Mouse (Mus musculus) gastrocnemius, adult 2 months (tissue): ENCODE measurements around the gene Hoxd3. TPM values are rescaled to one million over a fixed set of nuclear protein-coding genes. Genes with fewer than 3 reads are reported as not detected.
A peak's percentile ranks its signal among the peaks of the same experiment; 100 is the strongest.

ENCODE experiments used
- DNase-seq: peaks from one replicate; pipeline ENCODE4 v3.0.0; 2022
- H3K27ac ChIP-seq: fragments of 200-600 bp; 2 replicates; pipeline ENCODE4 v1.8.1; 2022; ENCODE audit warnings: mild to moderate bottlenecking
- H3K4me3 ChIP-seq: fragments of 200-600 bp; 2 replicates; pipeline ENCODE4 v1.8.1; 2022; ENCODE audit warnings: mild to moderate bottlenecking, moderate library complexity
- CTCF ChIP-seq: fragments of 200-600 bp; IDR thresholded peaks from 2 replicates; pipeline ENCODE4 v1.8.1; 2022; ENCODE audit warnings: antibody characterized with exemption, mild to moderate bottlenecking, moderate library complexity
- intact Hi-C: fragments of 180-260 bp; cut with DNase I; formaldehyde crosslinking; loops from one replicate; pipeline ENCODE4 v1.15.1; 2025
- long read RNA-seq, 2 experiments: library from polyadenylated mRNA; stranded (forward); transcript quantifications; one replicate each; pipeline ENCODE4 v2.0.0; 2021
- total RNA-seq, 2 experiments: library from RNA; stranded (reverse); gene quantifications; 2 replicates each; pipeline ENCODE4 v1.2.3; 2021

Gene Hoxd3
- total RNA-seq: not detected
- long read RNA-seq, experiment 1: 0 reads
- long read RNA-seq, experiment 2: 0 reads

DNA sequence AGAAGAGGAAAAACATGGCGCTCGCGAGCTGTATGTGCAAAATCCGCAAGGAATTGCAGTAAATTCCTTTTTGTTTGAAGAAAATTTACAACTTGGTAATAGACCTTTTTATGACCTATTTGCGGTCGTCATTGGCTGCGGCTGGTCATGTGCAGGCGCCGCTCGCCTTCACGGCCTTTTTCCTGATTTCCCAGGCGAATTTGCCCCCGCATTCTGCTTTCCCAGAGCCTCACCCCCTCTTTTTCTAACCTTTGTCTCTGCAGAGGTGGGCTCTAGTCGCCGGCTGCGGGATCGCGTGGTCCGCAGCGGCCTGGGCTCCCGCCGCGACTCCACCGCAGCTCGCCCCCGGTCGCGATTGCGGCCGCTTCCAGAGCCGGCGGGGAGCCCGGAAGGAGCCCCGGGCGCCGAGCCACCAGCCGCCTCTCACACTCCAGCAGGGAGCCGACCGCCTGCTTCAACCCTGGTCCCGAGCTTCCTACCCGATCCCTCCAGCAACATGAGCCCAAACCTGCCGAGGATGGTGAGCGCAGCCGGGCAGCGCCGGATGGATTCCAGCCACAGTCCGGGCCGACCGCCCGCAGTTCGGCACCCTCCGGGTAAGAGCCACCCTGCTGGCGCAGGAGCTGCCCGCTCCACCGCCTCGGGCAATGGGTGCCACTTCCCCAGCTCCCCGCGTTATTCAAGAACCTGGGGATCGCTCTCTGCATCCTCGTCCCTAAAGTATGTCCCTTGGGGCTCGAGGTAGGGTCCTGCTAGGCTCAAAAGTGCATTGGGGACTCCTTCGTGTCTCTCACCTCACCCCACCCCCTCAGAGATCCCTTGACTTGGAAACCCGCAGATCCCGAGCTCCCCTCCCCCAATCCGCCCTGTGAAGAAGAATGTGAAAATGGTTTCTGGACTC lies at the start of gene Hoxd3, which contains the start of gene Hoxd4:
TSS of gene Hoxd3 (plus strand) at position 207 of the 901 bp plus-strand sequence.
TSS of gene Hoxd4 (plus strand) at position 209 of the 901 bp plus-strand sequence.
- peak; percentile 81 for DNase-seq
- H3K4me3 ChIP-seq: peak within 1 kb of the TSS; percentile 93
- TF ChIP-seq CTCF: no peak
- peak within 1 kb of the TSS; percentile 95 for H3K27ac ChIP-seq
- intact Hi-C loops: loop anchor here (5.0 kb wide), 1 partner anchor 115 kb away; the partner anchor contains the start of gene Mtx2

DNA sequence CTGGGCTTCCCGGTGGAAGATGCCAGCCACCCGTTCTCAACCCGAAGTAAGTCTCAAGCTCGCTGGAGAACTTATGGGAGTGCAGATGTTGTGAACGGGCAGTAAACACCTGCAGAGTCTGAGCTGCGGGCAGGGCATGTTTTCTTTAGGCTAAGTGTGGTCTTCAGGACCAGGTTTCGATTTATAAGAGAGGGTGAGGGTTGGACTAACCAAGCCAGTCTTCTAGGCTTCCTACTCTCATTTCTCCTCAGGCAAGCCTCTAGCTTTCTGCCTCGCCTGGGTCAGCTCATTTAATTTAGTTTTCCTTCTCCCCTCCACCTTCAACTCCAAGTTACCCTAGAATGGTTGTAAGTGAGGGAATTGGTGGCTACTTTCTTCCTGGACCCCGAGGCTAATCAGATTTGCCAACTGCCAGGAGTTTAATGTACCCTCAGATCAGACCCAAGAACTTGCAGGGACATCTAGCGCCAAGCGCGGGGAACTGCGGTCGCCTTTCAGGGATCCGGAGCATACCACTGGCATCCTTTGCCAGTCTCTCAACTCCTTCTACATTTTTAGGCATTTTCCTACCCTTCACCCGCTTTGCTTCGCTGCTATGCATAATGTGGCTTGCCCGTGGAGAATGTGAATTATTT lies 48.3 kb upstream of the Hoxd3 start:
- no peak overlapping the region for H3K27ac ChIP-seq
- intact Hi-C loops: loop anchor here (2.0 to 5.0 kb wide), 3 partner anchors 86 to 597 kb away; partner anchors contain the start of gene Lnpk
- H3K4me3 ChIP-seq: no peak overlapping the region
- peak; percentile 80 for TF ChIP-seq CTCF
- peak; percentile 58 for DNase-seq

DNA sequence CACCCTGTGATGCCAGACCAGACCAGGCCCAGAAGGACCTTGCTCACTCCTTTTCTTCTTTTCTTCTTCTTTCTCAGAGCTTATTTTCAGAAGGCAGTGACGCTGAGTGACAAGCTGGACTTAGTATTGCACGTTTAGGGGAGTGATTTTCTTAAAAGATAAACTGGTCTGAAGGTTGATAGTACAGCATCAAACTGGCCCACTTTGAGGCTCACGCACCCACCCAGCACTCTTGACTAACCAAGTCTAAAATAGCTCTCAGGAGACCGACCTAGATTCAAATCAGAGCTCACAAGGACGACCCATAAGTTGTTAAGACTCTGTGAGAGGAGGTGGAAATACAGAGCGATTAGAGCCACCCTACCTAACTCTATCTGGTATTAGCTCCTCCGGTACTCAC lies 45.3 kb upstream of the Hoxd3 start:
- no peak overlapping the region for H3K27ac ChIP-seq
- intact Hi-C loops: no loop called here
- H3K4me3 ChIP-seq: no peak overlapping the region
- no peak for TF ChIP-seq CTCF
- no peak for DNase-seq

DNA sequence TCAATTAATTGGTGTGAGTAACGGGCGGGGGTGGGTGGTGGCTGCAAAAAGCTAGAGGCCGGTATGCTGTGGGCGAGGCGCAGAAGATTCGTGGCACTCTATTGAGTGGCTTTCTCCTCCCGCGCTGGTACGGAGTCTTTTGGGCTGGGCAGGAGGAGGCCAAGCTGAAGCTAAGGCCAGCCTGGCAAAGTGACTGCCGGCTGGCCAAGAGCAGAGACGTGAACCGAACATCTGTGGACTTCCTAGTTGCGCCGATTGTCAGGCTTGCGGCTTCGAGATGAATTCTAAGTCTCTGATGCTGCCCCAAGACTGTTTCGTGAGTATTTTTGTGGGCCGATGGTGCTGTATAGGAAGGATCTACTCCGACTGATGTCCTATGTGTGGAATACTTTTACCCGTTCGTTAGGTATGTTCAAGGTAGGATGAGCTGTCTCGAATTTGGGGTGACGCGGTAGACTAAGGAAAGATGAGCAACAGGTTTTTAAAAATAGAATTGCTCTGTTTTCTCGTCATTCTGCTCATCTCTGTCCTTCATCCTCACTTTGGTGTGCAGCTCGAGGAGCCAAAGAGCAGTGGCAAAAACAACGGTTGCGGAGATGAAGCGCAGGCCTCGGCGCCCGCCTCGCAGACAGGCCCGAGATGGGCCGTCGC lies 44.4 kb upstream of the Hoxd3 start:
- Histone ChIP-seq H3K27ac (no peak overlapping the region), H3K4me3 (no peak overlapping the region)
- no peak for DNase-seq
- intact Hi-C loops: no loop called here
- TF ChIP-seq CTCF: no peak

DNA sequence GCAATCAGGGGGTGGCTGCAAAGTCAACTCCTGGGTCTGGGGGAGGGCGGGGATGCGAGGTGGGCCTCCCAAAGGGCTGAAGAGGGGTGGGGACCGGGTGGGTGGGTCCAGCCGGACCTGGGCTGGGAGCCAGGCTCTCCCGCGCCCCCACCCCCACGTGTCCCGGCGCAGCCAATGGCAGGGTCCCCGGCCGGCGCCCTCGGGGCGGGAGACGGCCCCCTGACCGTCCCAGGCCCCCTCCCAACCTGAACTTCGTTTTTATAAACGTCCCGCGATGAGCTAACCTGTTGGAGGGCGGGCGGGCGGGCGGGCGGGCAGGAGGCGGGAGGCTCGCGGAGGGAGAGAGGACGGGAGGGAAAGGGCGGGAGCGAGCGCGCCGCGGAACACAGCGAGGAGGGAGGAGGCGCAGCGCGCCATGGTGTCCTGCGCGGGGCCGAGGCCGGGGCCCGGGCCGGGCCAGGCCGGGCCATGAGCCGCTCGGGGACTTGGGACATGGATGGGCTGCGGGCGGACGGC lies 43.8 kb upstream of the Hoxd3 start, which contains the start of gene Hoxd13:
TSS of gene Hoxd13 (plus strand) at position 469 of the 516 bp plus-strand sequence.
- Histone ChIP-seq H3K27ac (no peak within 1 kb of the TSS), H3K4me3 (peak within 1 kb of the TSS; percentile 71)
- DNase-seq: no peak
- no peak for TF ChIP-seq CTCF
- intact Hi-C loops: no loop called here

DNA sequence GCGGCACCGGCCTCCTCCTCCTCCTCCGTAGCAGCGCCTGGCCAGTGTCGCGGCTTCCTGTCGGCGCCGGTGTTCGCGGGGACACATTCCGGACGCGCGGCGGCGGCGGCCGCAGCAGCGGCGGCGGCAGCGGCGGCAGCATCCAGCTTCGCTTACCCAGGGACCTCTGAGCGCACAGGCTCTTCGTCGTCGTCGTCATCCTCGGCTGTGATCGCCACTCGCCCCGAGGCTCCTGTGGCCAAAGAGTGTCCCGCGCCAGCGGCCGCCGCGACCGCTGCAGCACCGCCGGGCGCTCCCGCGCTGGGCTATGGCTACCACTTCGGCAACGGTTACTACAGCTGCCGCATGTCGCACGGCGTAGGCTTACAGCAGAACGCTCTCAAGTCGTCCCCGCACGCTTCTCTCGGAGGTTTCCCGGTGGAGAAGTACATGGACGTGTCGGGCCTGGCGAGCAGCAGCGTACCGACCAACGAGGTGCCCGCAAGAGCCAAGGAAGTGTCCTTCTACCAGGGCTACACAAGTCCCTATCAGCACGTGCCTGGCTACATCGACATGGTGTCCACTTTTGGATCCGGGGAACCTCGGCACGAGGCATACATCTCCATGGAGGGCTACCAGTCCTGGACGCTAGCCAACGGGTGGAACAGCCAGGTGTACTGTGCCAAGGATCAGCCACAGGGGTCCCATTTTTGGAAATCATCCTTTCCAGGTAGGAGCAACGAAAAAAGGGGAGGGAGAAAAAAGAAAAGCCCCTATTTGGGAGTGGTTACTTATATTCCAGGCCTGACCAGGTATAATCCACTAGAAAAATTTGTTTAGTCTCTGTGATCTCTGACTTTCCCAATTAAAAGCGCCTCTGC lies 43.1 kb upstream of the Hoxd3 start:
- DNase-seq: no peak
- Histone ChIP-seq H3K4me3 (peak overlapping the region; percentile 71), H3K27ac (no peak overlapping the region)
- TF ChIP-seq CTCF: no peak
- intact Hi-C loops: no loop called here

DNA sequence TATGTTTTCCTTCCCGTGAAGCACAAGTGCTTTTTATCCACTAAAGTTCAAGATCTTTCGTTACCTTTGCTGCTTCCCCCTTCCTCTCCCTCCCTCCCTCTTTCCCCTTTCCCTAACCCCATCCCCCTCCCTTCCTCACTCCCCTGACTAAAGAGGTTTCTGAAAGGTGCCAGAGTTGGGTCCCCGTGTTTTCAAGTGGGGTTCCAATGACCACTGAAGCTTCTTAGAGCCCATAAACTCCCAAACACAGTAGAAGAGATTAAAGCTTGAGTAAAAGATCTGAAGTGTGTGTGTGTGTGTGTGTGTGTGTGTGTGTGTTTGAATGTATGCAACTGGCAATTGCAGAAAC lies 42.5 kb upstream of the Hoxd3 start:
- Histone ChIP-seq H3K27ac (no peak overlapping the region), H3K4me3 (no peak overlapping the region)
- no peak for TF ChIP-seq CTCF
- no peak for DNase-seq
- intact Hi-C loops: no loop called here

DNA sequence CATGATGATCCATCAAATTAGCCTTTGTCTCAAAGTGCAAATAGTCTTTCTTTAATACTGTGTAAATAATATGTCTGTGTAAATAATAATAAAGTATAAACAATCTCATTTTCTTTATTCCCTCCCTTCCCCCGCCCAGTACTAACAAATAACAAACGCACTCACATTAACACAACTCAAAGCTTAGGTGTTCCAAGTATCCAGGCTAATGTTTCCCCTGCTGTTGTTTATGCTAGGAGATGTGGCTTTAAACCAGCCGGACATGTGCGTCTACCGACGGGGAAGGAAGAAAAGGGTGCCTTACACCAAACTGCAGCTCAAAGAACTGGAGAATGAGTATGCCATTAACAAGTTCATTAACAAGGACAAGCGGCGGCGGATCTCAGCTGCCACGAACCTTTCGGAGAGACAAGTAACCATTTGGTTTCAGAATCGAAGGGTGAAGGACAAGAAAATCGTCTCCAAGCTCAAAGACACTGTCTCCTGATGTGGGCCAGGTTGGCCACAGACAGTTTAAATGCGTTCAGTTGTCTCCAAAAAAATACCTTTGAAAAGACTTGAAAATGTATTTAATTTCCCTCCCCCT lies 42.0 kb upstream of the Hoxd3 start:
- DNase-seq: no peak
- no peak overlapping the region for H3K27ac ChIP-seq
- no peak overlapping the region for H3K4me3 ChIP-seq
- intact Hi-C loops: no loop called here
- no peak for TF ChIP-seq CTCF

DNA sequence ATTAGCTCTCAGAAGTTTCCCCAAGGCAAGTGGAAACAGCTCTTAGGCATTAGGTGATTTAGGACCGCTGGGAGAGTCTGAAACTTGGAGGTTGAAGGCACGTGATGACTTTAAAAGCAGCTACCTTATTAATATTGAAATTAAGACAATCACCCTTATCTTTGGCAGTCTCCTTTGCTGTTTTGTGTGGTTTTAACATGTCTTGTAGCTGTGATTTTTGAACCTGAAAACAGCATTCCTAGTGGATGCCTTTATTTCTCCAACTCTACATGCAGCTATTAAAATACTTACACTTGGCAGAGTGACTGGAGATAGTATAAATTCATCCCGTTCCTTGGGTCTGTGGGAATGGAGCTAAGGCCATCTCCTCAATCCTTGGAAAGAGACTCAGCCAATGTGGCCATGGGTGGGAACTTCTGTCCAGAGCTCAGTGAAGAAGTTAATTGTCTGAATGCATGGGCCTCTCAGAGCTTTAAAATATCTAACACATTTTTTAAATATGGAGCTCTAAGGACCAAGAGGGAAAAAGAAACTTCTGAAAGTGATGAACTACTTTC lies 41.0 kb upstream of the Hoxd3 start:
- H3K4me3 ChIP-seq: no peak overlapping the region
- TF ChIP-seq CTCF: no peak
- no peak overlapping the region for H3K27ac ChIP-seq
- no peak for DNase-seq
- intact Hi-C loops: no loop called here

DNA sequence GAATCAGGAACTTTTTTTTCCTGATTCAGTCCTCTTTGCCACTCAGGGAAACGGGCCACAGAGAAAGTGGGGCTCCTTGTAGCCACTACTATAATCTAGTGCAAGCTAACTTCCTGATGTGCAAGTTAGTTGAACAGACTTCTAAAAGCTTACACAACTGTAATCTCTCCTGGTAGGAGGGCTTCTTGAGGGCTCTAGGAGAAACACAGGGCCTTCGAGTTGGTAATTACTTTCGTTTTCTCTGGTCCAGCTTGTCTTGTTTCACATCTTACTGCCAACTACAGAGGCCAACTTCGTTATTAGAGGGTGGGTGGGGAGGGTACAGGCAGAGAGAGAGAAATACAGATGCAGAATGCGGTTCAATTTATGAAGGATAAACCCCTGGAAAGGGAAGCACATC lies 39.9 kb upstream of the Hoxd3 start:
- intact Hi-C loops: loop anchor here (2.0 kb wide), 2 partner anchors 707 to 1087 kb away; no protein-coding TSS in a partner anchor
- Histone ChIP-seq H3K4me3 (no peak overlapping the region), H3K27ac (no peak overlapping the region)
- DNase-seq: no peak
- TF ChIP-seq CTCF: no peak
